Mouse (Mus musculus) midbrain, embryonic 16.5 days (tissue): ENCODE data around the gene Nudt22. TPM values are rescaled to one million over a fixed set of nuclear protein-coding genes. Genes with fewer than 3 reads are reported as not detected.
A peak's percentile ranks its signal among the peaks of the same experiment; 100 is the strongest.

ENCODE experiments used
- ATAC-seq: fragments of 200-750 bp; cut with Nextera tagmentation; 2 replicates; pipeline ENCODE4 v1.8.0; 2017; ENCODE audit warnings: moderate TSS enrichment
- H3K27ac ChIP-seq: fragments of 300-500 bp; sonication (generic); 2 replicates; pipeline ENCODE4 v1.5.1; 2014; ENCODE audit warnings: mild to moderate bottlenecking, low read length, mixed read lengths
- H3K27me3 ChIP-seq: fragments of 300-500 bp; sonication (generic); 2 replicates; pipeline ENCODE4 v1.6.1; 2014; ENCODE audit warnings: low read depth, low read length, mixed read lengths; ENCODE audit not compliant: control insufficient read depth, insufficient read depth
- H3K36me3 ChIP-seq: fragments of 300-500 bp; sonication (generic); 2 replicates; pipeline ENCODE4 v1.6.1; 2014; ENCODE audit warnings: mild to moderate bottlenecking, low read length, moderate library complexity, mixed read lengths; ENCODE audit not compliant: control insufficient read depth, insufficient read depth
- H3K4me1 ChIP-seq: fragments of 300-500 bp; sonication (generic); 2 replicates; pipeline ENCODE4 v1.6.1; 2014; ENCODE audit warnings: mild to moderate bottlenecking, low read length, mixed read lengths; ENCODE audit not compliant: control insufficient read depth, insufficient read depth
- H3K4me2 ChIP-seq: fragments of 300-500 bp; sonication (generic); 2 replicates; pipeline ENCODE4 v1.6.1; 2014; ENCODE audit warnings: mild to moderate bottlenecking, low read length, mixed read lengths
- H3K4me3 ChIP-seq: fragments of 300-500 bp; sonication (generic); 2 replicates; pipeline ENCODE4 v1.5.1; 2014; ENCODE audit warnings: low read depth, mild to moderate bottlenecking, low read length, moderate library complexity, mixed read lengths
- H3K9ac ChIP-seq: fragments of 300-500 bp; sonication (generic); 2 replicates; pipeline ENCODE4 v1.6.1; 2014; ENCODE audit warnings: low read depth, low read length, mixed read lengths
- H3K9me3 ChIP-seq: fragments of 300-500 bp; sonication (generic); replicated peaks from 2 replicates; pipeline ENCODE4 v1.6.1; 2014; ENCODE audit warnings: mild to moderate bottlenecking, low read length, mixed read lengths; ENCODE audit not compliant: control insufficient read depth, poor library complexity, severe bottlenecking
- WGBS: fragments of 180-500 bp; shearing (Covaris S2); extraction: QIAGEN DNeasy Blood & Tissue Kit; methylation state at CpG from one replicate; pipeline ENCODE4 v1.1.7; 2014; 5-methylcytosine and 5-hydroxymethylcytosine counted together
- polyA plus RNA-seq: library from polyadenylated mRNA; unstranded; fragments of >200 nt; fragmentation: Nextera tagmentation; extraction: Ambion mirVana; gene quantifications from 2 replicates; pipeline ENCODE4 v1.2.1, GENCODE M21; 2015

Gene Nudt22
- polyA plus RNA-seq, 1 experiment from 2014 or later, result 19.4 TPM

DNA sequence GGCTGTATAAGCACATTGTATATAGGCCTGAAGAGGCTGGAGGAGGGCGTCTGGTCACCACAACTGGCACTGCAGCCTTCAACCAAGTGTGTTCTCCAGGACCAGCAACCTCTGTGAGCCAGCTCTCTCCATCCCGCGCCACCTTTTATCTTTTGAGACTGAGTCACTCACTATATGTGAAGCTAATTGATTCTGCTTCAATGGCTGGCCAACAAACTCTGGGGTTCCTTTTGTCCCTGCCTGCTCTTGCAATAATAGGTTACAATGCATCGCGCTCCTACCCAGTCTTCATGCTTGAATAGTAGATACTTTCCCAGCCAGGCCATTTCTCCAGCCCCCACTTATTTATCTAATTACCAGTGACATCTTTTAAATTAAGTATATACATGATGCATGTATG, 12.3 kb downstream of the Nudt22 start:
- Histone ChIP-seq H3K36me3 (peaks cover 5% of the 10 kb centered on the region), H3K9me3 (no peaks in the 10 kb centered on the region), H3K4me2 (no peak overlapping the region), H3K27me3 (no peaks in the 10 kb centered on the region), H3K27ac (no peak overlapping the region), H3K9ac (no peak overlapping the region), H3K4me3 (no peak overlapping the region), H3K4me1 (peaks cover 28% of the 10 kb centered on the region)
- no peak for ATAC-seq
- 62% methylated on average over 5 of the region's 5 CpGs for WGBS

DNA sequence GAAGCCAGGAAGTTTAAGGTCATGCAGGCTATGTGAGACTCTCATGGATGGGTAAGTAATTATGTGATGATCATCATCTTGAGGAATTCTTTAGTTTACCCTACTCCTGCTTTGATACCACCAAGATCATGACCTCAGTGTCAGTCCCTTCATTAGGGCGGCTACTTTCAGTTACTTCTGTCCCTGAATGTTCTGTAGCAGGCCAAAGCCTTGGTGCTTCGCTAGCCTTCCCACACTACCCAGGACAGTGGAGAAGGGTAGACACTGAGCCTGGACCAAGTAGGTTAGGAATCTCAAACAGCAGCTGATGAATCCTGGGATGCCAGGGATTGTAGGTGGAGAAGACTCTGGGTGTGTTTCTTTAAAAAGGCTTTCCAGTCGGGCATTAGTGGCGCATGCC, 14.5 kb downstream of the Nudt22 start:
- Histone ChIP-seq H3K4me1 (peaks cover 35% of the 10 kb centered on the region), H3K4me3 (no peak overlapping the region), H3K27ac (no peak overlapping the region), H3K27me3 (no peaks in the 10 kb centered on the region), H3K4me2 (no peak overlapping the region), H3K9me3 (no peaks in the 10 kb centered on the region), H3K36me3 (peaks cover 11% of the 10 kb centered on the region), H3K9ac (no peak overlapping the region)
- no peak for ATAC-seq
- 92% methylated on average over 4 of the region's 4 CpGs for WGBS

DNA sequence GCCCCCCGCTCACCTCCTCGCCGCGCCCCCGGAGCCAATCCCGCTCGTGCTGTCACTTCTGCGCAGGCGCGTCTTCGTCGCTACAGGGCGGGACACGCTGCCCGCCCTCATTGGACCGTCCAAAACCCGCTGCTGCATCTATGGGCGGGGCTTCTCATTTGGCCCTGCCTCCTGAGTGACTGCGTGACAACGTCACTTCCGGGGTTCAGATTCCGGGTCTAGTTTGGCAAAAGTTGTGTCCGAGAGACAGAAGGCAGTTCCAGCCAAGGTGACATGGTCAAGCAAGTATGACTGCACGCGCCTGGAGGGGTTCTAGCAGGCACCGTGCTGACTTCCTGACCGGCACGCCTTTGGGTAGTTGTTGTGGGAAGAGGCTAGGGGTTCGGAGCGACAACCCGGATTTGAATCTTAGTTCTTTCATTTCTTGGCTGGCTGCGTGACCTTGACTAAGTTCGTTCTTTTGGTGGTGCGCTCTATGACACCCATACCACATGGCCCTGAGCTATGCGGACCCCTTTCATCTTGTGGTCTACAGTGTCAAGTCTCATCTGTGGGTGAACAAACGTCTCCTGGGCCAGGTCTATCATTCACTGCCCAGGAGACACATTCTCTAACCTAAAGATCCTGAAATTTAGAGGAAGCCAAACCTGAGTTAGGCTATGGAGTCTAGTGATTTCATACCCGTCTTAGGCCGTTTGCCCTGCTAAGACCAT, 15.4 kb downstream of the Nudt22 start, which contains the start of gene Fkbp2:
Fkbp2 (minus strand) TSS at position 121 of the 713 bp plus-strand sequence.
- Histone ChIP-seq H3K9ac (peak within 1 kb of the TSS; percentile 84), H3K27ac (peak within 1 kb of the TSS; percentile 97), H3K4me1 (peaks cover 36% of the 10 kb centered on the region), H3K27me3 (no peaks in the 10 kb centered on the region), H3K36me3 (peaks cover 11% of the 10 kb centered on the region), H3K9me3 (no peaks in the 10 kb centered on the region), H3K4me3 (peak within 1 kb of the TSS; percentile 75), H3K4me2 (peak within 1 kb of the TSS; percentile 90)
- WGBS, result 2% methylated on average over 38 of the region's 38 CpGs
- peak; percentile 89 for ATAC-seq

DNA sequence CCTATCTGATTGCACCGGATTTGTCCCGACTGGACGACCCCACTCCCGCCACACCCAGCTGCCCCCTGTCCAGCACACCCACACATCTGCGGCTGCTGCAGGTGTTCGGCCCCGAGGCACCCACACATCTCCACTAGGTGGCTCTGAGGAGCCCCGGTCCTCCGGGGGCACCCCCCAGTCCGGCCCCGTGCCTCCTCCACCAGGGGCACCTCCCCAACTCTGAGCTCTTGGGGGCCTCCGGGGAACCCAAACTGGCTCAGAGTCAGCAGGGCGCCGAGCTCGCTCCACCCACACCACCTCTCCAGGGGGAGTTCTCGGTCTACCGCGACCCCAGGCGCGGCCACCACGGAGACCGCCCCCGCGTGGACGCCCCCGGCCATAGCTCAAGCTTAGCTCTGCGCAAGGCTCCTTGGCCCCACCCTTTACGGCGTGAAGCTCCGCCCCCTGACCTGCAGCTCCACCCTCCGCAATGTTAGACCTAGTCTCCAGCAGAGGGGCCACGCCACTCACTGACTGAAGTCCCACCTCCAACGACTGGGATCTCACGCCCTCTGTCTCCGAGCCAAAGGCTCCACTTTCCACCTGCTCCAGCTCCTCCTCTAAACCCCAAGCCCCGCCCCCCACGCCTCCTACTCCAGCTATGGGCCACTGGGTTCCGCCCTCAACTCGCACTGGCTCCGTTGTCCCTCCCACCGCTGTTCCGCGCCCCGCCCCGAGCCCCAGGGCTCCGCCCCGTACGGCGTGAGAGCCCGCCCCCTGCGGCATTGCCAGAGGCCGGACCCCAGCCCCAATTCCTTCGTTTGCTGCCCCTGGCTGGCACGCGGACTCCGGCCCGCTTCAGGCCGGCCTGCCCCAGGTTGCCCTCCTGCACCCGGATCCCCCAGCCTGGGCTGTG, 16.2 kb downstream of the Nudt22 start:
- Histone ChIP-seq H3K4me3 (peak overlapping the region; percentile 75), H3K36me3 (peaks cover 8% of the 10 kb centered on the region), H3K4me2 (peak overlapping the region; percentile 90), H3K9ac (peak overlapping the region; percentile 84), H3K27me3 (no peaks in the 10 kb centered on the region), H3K27ac (peak overlapping the region; percentile 97), H3K9me3 (no peaks in the 10 kb centered on the region), H3K4me1 (peaks cover 36% of the 10 kb centered on the region)
- WGBS, result under 1% methylated on average over 58 of the region's 59 CpGs
- peak; percentile 88 for ATAC-seq

DNA sequence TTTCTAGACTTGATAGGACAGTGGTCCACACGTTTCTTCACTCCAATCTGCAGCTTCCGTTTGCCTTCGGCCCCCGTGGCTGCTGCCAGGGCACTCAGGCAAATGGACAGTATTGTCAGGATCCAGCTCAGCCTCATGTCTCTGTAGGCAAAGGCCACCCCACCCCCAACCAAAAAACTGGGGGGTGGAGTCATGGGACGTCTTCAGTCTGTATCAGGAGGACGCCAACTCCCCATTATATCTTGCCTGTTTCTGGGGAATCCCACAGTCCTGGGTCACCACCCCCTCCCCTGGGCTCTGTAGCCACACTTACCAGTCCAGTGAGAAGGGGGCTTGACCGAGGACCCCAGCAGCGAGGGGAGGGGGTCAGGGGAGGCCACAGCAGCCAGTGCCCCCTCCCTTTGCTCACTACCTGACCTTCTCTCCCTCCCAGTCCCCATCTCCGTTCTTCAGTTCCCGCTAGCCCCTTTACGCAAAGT, 16.9 kb downstream of the Nudt22 start:
- Histone ChIP-seq H3K4me2 (peak overlapping the region; percentile 90), H3K4me1 (peaks cover 37% of the 10 kb centered on the region), H3K36me3 (peaks cover 8% of the 10 kb centered on the region), H3K9ac (peak overlapping the region; percentile 84), H3K27me3 (no peaks in the 10 kb centered on the region), H3K4me3 (peak overlapping the region; percentile 75), H3K9me3 (no peaks in the 10 kb centered on the region), H3K27ac (peak overlapping the region; percentile 97)
- no peak for ATAC-seq
- 9% methylated on average over 11 of the region's 11 CpGs for WGBS

DNA sequence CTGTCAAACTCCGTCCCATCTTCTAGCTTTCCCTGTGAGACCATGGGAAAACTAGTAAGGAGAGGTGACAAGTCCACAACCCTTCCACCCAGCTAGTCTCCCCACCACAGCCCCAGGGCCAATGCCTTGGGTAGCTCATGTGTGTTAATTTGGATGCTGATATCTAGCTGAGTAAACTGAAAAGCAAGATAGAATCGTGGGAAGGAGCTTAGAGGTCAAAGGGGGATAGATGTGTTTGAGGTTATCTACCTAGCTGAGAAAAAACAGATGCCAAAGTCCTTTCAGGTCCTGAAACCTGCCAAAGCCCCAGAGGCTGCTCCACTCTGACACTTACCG, 17.3 kb downstream of the Nudt22 start:
- 41% methylated on average over 3 of the region's 3 CpGs for WGBS
- peak overlapping the region; percentile 84 for H3K9ac ChIP-seq
- ATAC-seq, result no peak

DNA sequence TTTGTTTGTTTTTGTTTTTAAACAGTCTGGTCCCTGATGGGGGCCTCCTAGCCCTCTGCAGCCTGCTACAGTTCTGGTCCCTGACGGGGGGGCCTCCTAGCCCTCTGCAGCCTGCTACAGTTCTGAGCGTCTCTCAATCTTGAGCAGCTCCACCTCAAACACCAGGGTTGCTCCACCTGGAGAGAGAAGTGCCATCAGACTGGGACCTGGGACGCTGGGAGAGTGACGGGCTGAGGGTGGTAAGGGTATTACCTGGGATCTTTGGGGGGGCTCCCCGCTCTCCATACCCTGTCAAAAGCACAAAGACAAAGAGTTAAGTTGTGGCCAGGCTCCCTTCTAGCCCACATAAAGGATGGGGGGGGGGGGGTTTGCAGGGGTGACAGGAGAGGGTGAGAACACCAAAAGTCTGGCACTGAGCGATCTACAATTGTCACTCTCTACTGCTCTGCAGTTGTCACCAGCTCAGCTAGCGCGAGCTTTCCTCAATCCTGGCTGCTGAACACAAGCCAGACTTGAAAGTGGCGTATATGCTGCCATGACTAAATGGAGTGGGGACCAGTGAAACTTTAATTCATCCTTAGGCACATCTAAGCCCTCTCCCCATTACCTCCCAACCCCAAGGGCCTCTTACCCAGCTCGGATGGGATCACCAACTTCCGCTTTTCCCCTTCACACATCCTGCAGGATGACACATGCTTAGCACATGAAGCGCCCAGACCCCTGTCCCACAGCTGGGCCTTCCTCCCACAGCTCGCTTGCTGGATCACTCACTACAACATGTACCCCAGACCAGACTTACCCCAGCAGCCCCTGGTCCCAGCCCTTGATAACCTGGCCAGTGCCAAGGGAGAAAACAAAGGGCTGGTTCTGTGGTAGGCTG, 17.9 kb downstream of the Nudt22 start:
- peaks cover 8% of the 10 kb centered on the region for H3K36me3 ChIP-seq

More for the DNA sequence above, 17.3 kb downstream of the Nudt22 start:
- Histone ChIP-seq H3K27ac (peak overlapping the region; percentile 97), H3K4me3 (peak overlapping the region; percentile 75), H3K4me2 (peak overlapping the region; percentile 90), H3K36me3 (peaks cover 8% of the 10 kb centered on the region), H3K4me1 (peaks cover 41% of the 10 kb centered on the region), H3K27me3 (no peaks in the 10 kb centered on the region), H3K9me3 (no peaks in the 10 kb centered on the region)

More for the DNA sequence above, 17.9 kb downstream of the Nudt22 start:
- peak overlapping the region; percentile 75; the same call in 1 of the 2 replicates for H3K4me3 ChIP-seq
- no peak for ATAC-seq
- peaks cover 41% of the 10 kb centered on the region for H3K4me1 ChIP-seq
- H3K27ac ChIP-seq, result peak overlapping the region; percentile 55
- peak overlapping the region; percentile 84; the same call in 1 of the 2 replicates for H3K9ac ChIP-seq
- 82% methylated on average over 13 of the region's 13 CpGs for WGBS
- H3K27me3 ChIP-seq, result no peaks in the 10 kb centered on the region
- no peaks in the 10 kb centered on the region for H3K9me3 ChIP-seq
- H3K4me2 ChIP-seq, result peak overlapping the region; percentile 90
